Mouse (Mus musculus) NIH3T3 (cell line): ENCODE results near the gene Nynrin.

Experiments
- DNase-seq: peaks from one replicate; pipeline ENCODE4 v3.0.0-alpha.2; 2012; ENCODE audit warnings: low read depth

The Nynrin gene

GRCm38 (mm10) chr14:55878316-55878940 lies 24.6 kb downstream of the Nynrin start:
- DNase-seq, result no peak

GRCm38 (mm10) chr14:55879623-55880022 lies 25.8 kb downstream of the Nynrin start:
- peak; percentile 84 for DNase-seq

GRCm38 (mm10) chr14:55880982-55881381 lies 27.2 kb downstream of the Nynrin start:
- DNase-seq, result no peak

GRCm38 (mm10) chr14:55882171-55882641 lies 28.4 kb downstream of the Nynrin start:
- DNase-seq, result no peak

GRCm38 (mm10) chr14:55883149-55883661 lies 29.4 kb downstream of the Nynrin start:
- no peak for DNase-seq

GRCm38 (mm10) chr14:55883663-55884062 lies 29.9 kb downstream of the Nynrin start:
- DNase-seq, result no peak

- peak; percentile 48 for DNase-seq
Measured at GRCm38 (mm10) chr14:55884166-55884565, 30.4 kb downstream of the Nynrin start, which contains the start of gene Cbln3. TSS of gene Cbln3 (minus strand) at chr14:55884392.

- peak; percentile 95 for DNase-seq
Measured at GRCm38 (mm10) chr14:55884713-55885113, 30.9 kb downstream of the Nynrin start, which contains the start of gene Khnyn. TSS of gene Khnyn (plus strand) at chr14:55884947.

- no peak for DNase-seq
Measured at GRCm38 (mm10) chr14:55885114-55885790, 31.4 kb downstream of the Nynrin start.

GRCm38 (mm10) chr14:55885791-55886271 lies 32.0 kb downstream of the Nynrin start:
- peak; percentile 77 for DNase-seq

- DNase-seq, result no peak
Measured at GRCm38 (mm10) chr14:55886571-55887382, 33.0 kb downstream of the Nynrin start.

- DNase-seq, result no peak
Measured at GRCm38 (mm10) chr14:55897671-55898070, 43.9 kb downstream of the Nynrin start.

GRCm38 (mm10) chr14:55898947-55899346 lies 45.1 kb downstream of the Nynrin start:
- no peak for DNase-seq

GRCm38 (mm10) chr14:55899701-55900413 lies 46.0 kb downstream of the Nynrin start, which contains the start of gene Sdr39u1:
TSS of gene Sdr39u1 (minus strand) at chr14:55900293.
- no peak for DNase-seq

GRCm38 (mm10) chr14:55900414-55900755 lies 46.6 kb downstream of the Nynrin start:
- DNase-seq, result no peak

GRCm38 (mm10) chr14:55905518-55905917 lies 51.7 kb downstream of the Nynrin start:
- DNase-seq, result peak; percentile 30

GRCm38 (mm10) chr14:55913406-55913805 lies 59.6 kb downstream of the Nynrin start:
- DNase-seq, result no peak

GRCm38 (mm10) chr14:55918240-55919082 lies 64.7 kb downstream of the Nynrin start:
- DNase-seq, result peak; percentile 94

GRCm38 (mm10) chr14:55922475-55923232 lies 68.8 kb downstream of the Nynrin start:
- DNase-seq, result no peak
